Mouse (Mus musculus) retina, postnatal 1 day (tissue): ENCODE results near the gene Prdm16.

ENCODE experiments used
- DNase-seq: peaks from one replicate; pipeline ENCODE4 v3.0.0-alpha.2; 2012

Prdm16 gene

DNA sequence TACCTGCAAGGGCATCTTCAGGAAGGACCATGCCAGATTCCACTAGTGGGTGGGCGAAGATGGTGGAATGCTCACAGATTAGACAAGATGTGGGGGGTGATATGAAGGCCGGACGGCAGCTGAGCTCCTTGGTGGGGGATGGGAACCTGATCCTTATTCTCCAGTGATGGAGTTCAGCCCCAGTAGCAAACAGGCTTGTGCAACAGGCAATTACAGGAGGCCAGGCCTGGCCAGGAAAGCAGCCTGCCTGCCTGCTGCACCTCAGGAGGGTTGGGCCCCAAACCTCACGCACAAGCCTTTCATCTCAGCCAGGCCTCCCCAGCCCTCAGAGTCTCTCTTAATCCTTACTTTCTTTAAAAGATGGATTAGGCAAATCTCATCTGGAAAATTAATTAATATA, 124.9 kb downstream of the Prdm16 start:
- DNase-seq: no peak

DNA sequence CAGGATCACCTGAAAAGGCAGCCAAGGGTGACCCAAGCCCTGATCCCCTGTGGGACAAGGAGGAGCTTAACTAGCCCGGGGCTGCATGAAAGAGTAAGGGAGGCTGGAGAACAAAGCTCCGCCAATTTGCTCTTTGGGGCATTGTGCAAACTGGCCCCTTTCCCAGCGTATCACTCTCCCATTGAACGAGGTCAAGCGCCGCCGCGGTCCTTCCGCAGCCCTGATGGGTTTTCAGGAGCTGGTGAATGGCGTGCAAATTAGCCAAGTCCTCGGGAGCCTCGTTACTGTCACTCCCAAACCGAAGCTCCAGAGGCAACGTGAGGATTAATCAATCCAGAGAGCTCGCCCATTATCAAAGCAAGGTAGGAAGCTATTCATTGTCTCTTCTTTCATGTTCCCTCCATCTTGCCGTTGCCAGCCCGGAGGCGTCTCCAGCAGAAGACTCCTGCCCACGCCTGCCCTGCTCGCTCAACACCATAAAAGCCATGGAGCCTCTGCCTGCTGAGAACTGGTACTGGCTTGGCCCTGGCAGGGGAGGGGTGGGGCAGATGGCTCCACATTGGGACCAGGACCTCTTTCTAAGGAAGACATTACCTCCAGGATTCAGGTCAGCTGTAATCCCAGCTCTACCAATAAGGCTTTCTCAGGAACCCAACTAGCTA, 129.8 kb downstream of the Prdm16 start:
- DNase-seq: peak; percentile 91

DNA sequence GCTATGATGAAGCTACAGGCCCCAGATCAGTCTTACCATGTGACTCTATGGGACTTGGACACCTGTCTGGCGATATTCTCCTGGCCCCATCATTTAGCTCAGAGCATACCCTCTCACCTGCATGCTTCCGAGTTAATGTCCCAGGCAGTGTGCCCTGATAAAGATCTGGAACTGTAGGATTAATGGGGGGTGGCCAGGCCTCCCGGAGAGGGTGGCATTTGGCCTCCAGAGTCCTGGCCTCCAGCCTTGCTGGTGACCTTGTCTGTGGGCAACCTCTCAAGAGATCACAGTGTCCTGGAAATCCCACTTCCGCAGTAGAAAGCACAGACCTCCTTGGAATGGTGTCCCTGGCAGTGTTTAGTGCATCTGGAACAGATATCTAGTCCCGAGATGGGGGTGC, 131.4 kb downstream of the Prdm16 start:
- no peak for DNase-seq

DNA sequence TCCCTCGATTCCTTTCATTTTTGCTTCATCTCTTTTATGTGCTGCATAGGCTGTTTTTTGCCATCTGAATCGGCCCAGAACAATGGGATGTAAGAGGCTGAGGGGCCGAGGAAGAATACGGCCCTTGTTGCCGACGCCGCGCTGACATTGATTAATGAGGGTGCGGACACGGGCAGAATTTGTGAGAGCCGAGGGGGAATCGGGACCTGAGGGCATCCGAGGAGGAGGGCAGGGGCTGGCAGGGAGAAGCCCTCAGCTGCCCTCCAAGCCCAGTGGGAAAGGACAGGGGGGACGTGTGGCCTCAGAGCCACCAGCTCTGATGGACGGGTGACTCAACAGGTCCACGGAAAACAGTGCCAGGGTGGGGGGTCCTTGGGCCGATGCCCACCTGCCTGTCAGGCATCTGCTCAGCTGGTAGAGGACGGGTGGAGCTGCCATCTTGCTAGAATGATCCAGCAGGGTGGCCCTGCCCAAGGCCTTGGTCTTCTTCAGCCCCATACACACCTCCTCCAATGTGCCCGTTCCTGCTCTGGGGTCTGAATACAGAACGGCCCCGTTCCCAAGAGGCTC, 133.3 kb downstream of the Prdm16 start:
- DNase-seq: peak; percentile 77

DNA sequence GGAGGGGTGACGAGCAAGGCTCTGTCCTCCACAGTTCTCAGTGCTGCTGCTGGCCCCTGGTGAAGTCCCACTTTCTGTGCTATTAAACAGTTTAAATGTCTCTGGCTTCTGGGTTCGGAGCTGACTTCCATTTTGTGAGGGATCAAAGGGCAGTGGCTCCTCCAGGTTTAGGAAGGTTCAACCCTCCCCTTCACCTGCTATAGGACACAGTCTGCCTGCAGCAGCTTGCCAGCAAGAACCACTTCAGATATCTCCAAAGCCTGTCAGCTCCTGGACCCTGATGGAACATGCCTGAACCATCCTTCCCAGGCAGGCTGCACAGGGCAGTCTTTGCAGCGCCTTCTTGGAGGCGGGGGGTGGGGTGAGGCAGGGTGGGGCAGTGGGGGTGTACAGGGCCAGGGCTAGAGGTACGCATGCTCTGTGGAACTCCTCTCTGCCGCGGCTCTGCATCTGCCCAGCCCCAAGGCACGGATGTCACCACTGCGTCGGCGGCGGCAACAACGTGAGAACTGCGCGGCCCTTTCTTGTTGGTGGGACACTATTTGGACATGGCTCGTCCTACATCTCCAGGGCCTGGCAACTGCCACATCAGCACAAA, 134.2 kb downstream of the Prdm16 start:
- DNase-seq: no peak

DNA sequence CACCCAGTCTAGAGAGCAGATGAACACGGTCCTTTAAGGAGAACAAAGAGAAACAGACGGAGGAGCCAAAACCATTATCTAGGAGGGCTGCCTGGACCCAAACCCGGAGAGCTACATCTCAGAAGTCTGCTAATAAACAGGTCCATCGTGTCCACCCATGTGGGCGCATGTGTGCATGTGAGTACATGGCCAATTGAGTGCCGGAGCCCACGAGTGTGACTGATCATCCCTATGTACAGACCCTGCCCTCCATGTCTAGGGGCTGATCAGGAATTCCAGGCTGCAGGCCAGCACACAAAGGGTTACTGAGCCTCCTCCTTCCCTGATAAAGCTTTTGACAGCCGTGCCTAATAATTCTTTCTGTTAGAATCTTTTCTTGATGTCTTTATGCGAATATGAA, 136.0 kb downstream of the Prdm16 start:
- no peak for DNase-seq

DNA sequence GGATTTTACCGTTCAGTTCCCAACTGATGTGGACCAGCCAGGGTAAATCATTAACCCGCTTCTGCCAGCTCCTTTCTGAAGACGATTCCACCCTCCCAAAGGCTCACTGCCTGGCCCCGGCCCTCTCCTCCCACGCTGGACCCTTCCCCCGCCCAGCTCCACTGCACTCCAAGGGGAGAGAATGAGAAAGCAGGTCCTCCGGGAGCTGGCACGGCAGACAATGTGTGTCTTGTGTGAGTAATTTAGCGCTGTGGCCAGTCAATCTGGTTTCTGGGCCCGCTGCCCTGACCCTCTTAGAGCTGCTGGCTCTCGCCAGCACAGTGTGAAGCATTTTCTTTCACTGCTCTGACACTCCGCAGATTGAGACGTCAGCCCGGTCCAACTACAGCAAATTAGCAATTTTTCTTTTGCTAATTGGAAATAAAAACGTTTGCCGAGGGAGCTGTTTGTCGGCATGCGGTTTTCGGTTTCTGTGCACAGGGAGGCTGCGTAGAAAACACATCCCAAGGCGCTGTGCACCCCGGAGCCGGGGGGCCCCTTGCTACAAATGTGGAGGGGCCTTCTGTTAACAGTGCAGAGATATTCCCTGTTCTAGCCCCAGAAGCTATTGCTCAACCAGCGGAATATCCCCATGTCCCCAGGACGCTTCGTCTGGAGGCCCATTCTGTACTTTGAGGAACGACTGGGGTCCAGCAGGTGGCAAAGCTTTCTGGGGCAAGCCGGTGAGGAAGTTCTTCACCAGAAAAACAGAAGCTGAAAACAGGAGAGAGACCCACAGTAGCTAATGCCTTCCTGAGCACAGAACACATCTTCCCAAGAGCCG, 136.8 kb downstream of the Prdm16 start:
- DNase-seq: peak; percentile 93

DNA sequence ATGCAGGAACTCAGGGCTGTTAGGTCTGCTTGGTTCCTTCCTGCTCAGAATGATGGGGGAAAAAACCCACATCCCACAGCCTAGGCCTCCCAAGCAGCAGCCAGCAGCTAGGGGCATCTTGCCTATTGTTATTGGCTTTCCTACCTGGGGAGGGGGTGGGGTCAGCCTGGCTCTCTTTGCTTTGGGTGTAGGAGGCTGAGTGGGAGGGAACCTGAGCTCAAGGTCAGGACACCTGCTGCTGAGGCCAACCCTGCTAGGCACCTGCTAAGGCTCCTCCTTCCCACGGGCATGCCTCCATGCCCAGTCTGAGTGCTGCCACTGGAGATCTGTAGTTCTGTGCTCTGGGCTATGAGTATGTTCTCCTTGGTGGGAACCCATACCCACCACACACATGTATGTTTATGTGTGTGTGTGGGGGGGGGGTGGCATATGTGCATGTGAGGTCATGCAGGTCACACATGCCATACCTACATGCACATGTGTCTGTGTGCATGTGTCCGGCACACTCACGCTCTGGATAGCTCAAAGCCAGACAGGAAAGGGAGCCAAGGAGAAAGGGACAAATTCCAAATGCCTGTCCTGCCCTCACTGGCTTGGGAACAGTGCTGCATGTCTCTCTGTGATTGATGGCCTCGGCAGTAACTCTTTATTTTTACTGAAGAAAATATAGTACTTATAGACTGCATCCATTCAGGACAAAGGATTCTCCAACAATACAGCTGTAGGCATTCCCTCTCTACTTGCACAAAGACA, 139.1 kb downstream of the Prdm16 start:
- no peak for DNase-seq

DNA sequence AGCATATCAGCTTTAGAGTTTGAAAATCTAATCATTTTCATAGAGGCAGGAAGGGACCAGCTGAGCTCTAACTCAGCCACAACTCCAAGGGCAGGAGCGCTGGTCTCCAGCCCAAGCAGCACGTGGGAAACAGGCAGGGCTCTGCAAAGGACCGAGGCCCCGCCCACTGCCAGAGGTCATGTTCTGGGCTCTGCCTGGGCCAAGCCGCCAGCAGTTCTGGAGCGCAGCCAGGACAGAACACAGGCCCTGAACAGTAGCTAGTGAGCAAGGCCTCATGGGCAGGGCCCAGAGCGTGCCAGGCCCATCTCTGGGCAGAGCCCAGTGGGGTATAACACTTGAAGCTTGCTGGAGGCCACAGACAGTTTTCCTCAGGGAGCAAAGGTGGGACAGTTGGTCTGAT, 139.7 kb downstream of the Prdm16 start:
- DNase-seq: peak; percentile 90

DNA sequence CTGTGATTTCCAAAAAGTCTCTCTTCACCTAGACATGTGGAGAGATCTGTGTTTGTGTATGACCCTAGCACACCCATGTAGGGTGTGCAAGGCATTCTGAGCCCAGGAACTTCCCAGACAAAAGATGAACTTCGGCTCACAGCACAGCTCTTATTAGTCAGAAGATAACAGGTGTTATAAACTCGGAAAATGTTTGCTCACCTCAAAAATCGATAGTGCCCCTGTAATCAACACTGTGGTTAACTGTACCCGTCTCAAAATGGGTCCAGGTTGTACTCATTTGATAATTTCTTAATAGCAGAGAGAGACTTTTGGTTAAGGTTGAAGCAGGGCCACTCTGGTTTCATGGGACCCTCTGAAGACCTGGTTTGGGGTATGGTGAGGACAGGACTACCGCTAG, 140.2 kb downstream of the Prdm16 start:
- no peak for DNase-seq

DNA sequence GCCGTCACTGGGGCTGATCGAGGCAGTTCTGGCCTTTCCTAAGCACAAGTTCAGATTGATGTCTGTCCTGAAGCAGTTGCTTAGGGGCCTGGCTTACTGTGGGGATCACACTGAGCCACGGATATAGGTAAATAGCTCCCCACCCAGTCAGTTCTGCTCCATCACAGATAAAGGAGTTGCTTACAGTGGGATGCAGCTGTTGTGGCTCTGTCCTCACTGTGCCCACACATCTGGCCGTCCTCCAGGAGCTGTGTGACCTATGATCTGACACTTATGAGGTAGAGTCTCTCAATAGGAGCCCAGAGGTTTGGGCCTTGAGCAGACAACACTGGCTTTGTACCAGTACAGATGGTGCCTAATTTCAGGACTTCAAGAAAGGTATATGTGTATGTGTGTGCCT, 142.7 kb downstream of the Prdm16 start:
- DNase-seq: no peak

DNA sequence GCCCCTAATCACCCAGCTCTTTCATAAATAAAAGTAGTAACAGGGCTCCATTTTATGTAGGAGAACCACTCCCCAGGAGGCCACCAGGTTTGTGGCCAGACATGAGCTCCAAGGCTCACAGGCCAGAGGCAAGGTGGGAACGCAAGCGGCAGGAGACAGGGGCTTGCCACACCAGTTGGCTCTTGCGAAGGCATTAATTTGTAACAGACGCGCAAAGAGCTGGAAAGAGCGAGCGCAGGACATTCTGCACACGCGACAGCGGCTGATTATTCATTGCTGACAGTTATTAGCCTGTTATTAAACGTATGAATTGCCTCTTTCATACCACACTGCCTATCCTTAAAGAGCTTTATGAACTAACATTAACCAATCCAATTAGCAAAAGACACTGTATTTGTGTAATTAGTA, 144.0 kb downstream of the Prdm16 start:
- peak; percentile 89 for DNase-seq

DNA sequence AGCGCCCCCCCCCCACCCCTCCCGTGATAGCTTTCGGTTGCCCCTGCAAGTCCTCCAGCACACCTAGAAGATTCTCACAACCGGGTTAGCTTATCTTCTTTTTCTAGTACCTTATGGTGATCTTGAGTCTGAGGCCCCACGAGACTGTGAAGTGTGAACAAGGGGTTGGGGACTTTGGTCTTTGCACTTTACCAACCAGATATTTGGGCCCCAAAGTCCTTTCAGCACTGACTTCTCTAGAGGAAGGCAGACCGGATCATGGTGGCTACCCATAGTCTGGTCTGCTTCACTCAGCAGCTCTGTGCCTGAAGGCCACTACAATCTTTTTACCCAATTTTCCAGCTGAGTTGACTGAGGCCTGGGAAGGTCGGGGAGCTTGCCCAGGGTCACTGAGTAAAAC, 144.4 kb downstream of the Prdm16 start:
- DNase-seq: no peak

DNA sequence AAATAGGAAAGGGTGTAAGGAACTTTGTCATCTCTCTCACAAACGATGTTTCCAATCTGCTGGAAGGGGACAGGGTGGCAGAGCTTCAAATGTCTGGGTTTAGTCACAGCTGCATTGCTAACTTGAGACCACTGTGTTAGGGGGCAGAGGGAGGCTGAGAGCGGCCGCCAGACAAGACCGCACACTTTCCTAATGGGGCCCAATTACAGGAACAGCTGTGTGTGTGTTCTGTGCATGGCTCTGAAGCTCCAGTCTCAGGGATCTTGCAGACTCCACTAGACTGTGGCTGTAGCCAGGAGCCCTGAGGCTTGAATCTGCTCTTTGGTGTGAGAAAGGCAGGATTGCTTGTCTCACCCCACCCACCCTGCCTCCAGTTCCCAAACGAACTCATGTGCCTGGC, 148.6 kb downstream of the Prdm16 start:
- peak; percentile 54 for DNase-seq

DNA sequence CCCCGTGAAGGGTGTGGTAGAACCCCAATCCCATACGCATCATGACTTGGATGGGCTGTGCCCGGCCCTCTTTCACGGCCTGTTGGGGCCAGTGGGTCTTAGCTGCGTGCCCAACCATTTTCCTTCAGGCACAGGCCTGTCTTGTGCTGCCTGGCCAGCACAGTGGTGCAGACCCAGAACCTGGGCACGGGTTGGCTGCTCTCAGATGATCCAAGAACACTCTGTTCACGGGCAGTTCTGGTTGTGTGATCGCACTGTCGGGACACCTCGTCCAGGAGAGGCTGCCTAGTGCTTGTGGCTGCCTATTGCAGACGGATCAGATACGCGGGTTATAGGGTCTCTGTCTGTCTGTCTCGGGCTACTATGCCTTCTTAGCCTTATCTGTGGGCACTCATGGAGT, 154.0 kb downstream of the Prdm16 start:
- no peak for DNase-seq

DNA sequence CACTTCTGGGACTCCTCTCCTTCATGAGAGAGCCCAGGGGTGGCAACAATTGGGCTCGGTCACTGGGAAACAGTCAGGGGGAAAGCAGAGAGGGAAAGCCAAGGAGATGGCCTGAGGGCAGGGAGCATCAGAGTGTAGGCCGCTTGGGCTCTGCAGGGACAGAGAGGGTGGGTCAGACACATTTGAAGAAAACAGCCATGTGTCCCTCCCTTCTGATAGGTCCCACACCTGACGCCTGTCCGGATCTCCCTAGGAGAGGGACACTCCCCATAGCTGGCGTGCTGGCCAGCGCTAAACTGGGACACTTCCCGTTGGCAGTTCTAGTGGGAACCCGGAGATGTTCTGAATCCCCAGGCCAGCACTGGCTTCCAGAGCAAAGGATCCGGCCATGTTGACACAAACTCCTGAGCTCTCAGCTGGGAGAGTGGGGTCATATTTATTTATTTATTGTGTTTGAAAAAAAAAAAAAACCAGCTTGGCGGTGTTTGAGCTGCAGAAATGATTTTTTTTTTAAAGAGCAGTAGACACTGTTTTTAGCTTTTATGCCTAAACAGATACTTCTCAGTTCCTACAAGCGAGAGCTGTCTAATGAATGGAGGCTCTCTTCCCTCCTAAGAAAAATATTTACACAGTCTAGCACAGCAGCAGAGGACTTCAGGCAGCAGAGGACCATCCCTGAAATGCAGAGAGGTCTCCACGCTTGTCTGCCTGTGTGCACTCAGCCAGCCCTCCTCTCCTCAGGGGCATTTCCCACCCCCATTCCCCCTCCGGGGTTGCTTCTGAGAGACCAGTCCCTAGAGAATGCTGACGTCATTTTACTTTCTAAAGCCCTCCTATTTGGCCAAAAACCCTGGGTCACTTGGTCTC, 154.7 kb downstream of the Prdm16 start:
- DNase-seq: no peak

DNA sequence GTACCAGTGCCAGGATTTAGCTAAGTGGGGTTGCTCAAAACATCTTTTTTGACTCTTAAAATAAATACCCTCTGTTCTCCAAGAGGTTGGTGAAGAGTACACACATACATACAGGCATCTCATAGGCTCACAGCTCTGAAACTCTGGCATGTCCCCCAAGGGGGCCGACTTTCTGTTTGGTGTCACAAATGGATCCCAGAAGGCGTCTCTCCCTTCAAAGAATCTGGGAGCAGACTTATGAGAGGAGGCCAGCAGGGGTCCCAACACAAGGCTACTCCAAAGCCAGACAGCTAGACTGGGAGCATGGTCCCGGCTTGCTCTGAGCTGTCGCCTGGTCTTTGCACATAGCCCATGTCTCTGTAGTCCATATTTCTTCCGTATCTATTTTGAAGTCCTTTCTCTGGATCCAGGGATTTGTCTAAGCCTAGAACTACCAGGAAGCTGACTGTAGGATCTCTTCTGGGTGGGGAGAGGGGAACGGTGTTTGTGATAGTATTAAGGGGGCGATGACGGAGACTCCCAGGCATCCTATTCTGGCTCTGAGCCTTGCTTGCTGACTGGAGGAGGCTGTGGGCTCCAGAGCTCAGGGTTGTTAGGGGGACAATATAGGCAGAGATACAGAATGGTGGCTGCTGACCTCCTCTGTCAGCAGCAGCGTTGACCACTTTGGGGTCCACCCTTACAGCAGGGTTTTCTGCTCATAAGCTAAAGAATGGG, 156.0 kb downstream of the Prdm16 start:
- DNase-seq: no peak

DNA sequence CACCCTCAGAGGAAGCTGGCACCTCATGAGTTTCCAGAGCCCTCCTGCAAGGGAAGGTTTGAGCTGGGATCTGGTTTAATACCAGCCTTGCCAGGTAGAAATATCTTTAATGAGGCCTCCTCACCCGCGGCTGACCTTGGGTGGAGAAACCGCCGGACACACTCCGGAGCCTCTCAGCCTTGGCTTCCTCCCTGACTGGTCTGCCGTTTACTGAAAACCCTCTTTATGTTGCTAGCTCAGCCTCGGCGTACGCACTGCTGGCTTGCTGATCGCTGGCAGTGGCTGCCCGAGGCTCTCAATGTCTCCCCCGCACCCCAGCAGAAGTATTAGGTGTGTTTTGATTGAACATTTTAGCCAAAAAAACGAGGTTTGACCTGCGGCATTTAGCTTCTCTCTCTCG, 156.5 kb downstream of the Prdm16 start:
- DNase-seq: no peak

DNA sequence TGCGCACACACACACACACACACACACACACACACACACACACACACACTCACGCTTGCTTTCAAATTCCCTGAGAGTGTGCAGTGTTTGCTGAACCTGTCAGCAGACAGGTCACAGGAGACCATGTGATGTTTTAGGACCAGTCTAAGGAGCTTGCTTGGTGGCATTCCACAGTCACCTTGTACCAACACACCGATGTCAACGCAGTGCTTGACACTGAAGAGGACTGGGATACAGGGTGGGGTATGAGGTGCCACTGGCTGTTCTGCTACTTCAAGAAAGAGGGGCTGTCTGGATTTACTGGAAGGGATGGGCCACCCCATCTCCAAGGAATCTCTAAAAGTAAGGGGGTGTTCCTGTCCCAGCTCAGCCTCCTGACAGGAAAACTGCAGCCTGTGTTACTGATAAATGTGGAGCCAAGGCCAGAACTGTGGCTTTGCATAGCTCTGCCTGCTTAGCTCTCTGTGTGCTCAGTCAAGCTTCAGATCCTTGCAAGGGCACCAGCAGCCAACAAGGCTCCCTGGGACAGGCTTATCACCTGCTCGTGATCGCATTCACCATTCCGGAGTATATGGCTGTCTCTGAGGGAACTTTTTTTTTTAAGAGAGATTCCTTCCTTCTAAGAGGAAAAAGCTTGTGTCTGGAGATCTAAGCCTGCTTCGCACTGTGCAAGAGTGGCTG, 157.6 kb downstream of the Prdm16 start:
- no peak for DNase-seq

DNA sequence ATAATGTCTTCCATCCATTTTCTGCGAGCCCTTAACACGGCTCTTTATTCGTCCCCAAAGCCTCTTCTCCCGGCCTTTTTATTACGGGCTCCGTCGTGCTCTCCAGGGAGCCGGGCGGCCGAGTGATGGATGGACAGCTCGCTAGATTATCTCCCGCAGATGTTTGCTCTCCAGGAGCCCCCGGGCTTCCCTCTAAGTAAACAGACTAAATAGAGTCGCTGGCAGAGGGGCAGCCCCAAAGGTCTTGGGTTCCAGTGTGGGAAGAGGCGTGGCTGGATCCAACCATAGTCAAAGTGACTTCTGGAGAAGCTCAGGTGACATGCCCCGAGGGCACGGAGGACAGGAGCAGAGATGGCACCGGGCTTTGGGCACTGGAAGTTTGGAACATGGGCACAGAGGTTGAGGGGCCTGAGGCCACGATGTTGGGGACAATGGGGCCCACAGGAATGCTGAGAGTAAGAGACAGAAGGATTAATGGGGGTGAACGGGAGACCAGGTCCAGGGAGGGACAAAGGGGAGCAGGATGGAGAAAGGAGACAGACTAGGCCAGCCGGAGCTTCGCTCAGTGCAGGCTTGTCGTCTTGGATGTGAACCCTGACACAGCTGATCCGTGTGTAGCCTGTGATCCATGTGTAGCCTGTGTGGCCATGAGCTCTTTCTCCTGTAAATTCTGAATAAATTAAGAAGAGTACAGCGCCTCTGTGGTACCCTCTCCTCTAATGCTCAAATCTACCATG, 162.9 kb downstream of the Prdm16 start:
- no peak for DNase-seq
